Mouse (Mus musculus): Measurements from ENCODE around the gene Sema4d.

Gene Sema4d

DNA sequence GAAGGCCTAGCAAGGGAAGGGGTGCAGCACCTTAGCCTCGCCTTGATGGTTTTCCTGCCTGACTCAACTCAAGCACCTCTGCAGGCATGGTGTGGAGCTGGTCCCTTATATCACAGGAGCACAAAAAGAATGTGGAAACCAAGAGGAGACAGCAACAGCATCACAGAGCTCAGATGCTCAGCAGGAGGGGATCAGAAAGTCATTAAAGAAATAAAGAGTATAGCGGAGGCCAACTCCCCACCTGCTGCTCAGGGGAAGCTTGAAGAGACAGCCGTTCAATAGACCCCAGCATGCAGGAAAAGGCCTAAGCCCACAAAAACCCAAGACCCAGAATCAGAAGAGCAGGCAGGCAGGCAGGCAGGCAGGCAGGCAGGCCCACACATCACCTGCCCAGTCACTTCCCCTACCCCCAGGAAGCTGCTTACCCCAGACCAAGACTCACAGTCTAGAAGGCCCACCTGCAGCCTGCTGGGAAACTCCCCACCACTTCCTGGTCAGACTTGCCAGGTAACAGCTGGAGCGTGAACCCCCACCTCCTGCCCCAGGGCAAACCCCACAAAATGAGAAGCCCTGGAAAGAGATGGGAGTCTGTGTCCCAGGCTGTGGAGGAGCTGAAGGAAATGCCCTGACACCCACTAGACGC, 39.6 kb downstream of the Sema4d start:
- no peak for DNase-seq (ENCODE audit: low read depth)

DNA sequence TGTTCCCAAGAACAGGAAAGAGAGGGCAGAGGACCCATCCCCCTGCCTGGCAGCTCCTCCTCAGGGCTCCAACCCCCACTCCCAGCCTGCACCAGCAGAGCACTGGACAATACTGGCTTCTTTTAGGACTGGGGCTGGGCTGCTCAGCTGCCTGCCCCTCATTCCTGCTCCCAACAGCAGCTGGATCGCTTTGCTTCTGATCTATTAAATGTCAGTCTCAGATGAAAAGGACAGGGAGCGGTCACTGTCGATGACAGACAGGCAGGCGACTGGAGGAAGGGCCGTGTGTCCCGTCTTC, 40.4 kb downstream of the Sema4d start:
- no peak for DNase-seq (ENCODE audit: low read depth)

DNA sequence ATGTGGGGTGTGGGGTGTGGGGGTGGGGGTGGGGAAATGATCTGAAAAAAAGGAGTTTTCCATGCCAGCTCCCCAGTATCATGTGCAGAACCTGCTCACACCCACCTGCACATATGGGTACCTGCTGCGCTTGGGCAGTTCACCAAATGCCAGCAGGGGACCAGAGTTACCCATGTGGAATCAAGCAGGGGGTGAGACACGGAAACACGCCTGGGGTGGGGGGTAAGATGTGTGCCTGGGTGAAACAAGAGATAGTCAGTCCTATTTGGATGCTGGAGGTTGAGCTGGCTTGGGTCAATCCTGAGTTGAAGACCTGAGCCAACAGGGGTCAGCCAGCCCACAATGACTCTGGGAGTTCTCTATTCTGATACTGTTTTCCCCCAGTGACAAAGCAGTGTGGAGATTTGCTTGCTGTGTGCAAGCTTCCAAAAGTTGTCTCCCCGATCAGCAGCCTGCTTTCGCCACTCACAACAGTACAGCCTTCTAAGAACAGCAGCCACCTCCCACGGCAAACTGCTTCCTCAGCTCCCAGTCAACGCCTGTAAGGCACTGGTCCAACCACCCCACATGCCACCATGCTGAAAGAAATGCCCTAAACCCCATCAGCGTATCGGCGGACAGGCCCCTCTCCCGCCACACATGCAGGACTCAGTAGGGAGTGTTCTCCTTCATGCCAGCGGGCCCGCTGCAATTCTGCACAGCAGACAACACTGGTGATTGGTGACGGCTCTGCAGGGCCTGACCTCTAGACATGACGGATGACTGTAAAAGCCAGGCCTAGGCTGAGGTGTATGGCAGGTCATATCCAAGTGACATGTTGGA, 41.0 kb downstream of the Sema4d start:
- no peak for DNase-seq (ENCODE audit: low read depth)

DNA sequence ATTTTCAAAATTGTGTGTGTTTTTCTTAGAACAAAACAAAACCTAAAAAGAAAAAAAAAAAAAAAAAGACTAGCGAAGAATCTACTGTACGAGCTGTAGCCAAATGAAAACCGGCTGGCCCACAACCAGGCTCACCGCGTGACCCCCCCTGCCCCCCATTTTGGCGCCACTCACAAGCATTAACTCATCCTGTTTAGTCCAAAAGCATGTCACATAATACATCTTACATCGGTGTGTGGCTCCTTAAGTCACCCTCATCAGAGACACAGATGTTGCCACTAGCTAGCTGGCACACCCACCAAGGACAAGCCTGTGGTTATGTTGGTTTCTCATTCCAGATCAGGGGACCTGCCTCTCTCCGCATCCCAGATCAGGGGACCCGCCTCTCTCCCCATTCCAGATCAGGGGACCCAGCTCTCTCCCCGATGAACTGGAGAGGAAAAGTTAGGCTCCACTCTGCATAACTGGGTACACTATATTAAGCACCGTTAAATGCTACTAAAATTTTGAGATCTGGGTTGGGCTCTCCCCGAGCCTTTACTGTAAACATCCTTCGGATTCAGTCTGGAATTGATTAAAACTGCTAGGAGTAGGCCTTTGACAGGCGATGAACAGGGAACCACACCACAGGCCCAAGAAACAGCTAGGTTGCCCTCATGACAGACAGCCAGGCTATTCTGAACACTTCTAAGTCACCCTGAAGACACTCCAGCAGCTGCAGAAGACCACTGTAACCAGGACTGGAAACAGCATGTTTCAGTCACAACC, 43.8 kb downstream of the Sema4d start:
- DNase-seq (ENCODE audit: low read depth), result no peak

DNA sequence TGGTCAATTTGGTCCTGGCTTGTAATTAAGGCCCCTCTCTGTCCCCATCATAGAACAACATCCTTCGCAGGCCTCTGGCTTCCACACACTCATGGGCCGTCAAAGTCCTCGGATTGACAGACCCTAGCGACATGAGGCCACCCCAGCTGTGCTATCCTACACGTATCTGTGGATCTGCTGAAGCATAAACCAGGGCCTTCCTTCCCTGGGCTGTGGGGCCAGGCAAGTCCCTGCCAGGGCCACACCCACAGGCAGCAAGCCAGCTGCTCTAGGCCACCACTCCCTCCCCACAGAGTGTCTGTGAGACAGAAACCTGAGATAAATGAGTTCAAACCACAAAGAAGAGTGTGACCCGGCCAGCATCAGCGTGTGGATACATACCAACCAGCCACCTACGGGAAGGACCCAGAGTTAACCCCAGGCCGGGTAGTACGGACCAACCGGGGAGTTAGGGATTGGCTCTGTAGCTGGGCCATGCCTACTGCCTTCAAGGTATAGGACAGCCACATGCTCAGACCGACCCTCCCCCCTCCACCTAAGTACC, 45.5 kb downstream of the Sema4d start:
- DNase-seq (ENCODE audit: low read depth), result no peak

DNA sequence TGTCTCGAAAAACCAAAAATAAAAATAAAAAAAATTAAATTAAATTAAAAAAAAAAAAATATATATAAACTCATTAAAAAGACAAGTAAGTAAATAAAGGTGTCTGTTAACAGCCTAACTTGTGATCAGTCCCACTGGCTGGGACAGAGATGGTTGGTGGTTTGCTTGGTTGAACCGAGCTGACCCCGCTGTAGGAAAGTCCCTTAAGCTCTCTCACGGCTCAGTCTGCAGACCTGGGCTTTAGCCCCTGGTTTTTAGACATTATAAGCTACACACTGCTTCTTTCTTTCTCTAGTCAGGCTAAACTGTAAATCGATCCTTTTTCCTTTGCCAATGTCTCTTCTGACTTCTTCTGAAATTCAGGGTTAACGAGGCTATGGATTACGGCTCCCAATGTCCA, 46.5 kb downstream of the Sema4d start:
- no peak for DNase-seq (ENCODE audit: low read depth)

DNA sequence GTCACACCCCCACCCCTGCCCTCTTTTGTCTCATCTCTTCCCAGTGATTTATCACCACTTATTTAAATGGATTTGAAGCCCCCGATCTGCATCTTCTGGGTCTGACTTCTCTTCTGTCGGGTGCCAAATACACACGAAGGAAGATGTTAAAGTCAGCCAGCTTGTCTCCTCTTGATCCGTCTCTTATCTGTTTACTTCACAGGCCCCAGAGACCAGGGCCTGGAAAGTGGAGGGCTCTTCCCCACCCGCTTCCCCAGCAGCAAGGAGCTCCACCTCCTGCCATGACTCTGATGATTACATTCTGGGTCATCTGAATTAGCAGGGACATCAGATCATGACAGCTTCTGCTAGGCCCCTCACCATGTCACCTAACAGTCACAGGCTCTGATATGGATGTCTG, 47.7 kb downstream of the Sema4d start:
- DNase-seq (ENCODE audit: low read depth), result no peak

DNA sequence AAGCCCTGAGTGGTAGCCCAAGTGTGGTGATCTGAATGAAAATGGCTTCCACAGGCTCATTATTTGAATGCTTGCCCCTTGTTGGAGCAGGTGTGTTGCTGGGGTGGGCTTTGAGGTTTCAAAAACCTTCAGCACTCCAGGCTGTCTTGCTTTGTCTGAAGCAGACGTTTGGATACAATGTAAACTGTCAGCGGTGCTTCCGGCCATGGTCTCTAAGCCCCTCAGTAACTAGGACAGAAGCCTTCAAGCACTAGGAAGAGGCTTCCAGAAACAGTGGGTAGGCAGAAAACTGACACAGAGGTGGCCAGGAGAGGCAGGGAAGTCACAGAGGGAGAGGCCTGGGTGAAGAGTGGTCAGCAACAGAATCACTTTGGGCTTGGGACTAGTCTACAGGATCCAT, 49.7 kb downstream of the Sema4d start:
- no peak for DNase-seq (ENCODE audit: low read depth)

DNA sequence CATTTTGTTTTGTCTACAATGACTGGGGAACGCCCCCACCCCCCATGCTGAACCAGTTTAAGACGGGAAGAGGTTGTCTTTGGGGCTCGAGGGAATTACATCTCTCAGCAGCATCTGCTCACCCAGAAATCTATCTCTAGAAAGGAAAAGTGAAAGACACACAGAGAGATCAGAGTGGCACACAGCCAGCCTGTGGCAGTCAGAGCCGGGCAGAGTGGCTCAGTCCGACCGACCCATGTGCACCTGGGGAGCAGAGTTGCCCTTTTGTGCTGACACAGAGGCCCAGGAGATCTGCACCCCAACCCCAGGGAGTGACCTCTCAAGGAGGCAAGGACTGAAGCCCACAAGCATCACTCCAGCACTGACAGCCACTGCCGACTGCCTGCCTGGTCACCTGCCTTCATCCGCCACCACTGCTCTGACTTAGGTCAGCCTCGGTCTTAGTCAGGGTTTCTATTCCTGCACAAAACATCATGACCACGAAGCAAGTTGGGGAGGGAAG, 50.9 kb downstream of the Sema4d start:
- no peak for DNase-seq (ENCODE audit: low read depth)

DNA sequence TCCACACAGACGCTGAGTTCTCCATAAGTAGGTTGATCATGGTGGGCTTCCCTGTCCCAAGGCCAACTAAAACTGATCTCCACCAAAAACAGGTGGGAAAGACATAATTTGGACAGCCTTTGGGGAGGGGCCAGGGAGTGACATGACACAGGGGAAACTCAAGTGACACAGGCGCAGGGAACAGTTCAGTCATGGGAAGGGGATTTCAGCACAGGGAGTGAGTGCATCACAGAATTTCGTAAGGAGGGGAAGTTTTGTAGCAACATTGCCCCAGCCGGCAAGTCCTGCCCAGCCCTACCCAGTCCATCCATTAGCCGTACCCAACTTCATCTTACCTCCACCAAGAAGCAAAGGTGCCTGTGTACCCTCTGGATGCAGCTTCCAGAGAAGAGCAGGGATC, 52.8 kb downstream of the Sema4d start:
- no peak for DNase-seq (ENCODE audit: low read depth)

DNA sequence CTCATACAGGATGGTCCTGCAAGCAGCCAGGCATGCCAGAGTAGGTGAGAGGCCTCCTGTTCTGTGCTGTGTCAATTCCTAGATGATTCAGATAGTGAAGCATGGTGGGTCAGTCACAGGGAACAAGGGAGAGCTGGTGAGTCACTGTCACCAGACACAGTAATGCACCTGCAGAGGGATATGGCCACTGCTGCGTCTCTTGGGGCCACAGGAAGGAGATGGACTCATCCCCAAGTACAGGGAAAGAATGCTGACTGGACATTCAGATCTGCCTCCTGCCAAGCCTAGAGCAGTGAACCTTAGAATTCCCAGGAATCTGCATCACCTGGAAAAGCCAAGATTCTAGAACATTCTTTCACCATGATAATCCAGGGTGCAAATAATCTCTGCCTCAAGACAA, 53.8 kb downstream of the Sema4d start:
- DNase-seq (ENCODE audit: low read depth), result no peak

DNA sequence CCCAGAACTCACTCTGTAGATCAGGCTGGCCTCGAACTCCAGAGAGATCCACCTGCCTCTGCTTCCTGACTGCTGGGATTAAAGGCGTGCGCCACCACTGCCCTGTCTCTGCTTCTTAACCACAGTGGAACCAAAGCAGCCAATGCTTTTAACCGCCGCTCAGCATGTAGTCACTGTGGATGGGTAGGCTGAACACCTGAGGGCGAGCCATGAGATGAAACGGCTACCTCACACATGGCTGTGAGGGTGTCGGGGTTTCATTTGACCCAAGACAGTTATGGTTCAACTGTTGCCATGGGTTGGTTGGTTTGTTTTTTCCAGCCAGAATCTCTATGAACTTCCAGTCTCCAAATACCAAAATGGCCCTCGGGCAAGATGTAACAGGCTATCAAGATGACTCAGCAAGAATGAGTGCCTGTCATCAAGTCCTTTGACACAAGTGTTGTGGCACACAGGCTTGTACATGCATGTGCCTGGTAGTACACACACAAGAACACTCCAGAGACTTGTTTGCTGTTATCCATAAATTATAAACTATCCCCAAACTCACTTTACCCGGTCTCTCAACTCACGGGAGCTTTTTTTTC, 54.9 kb downstream of the Sema4d start:
- DNase-seq (ENCODE audit: low read depth), result no peak

DNA sequence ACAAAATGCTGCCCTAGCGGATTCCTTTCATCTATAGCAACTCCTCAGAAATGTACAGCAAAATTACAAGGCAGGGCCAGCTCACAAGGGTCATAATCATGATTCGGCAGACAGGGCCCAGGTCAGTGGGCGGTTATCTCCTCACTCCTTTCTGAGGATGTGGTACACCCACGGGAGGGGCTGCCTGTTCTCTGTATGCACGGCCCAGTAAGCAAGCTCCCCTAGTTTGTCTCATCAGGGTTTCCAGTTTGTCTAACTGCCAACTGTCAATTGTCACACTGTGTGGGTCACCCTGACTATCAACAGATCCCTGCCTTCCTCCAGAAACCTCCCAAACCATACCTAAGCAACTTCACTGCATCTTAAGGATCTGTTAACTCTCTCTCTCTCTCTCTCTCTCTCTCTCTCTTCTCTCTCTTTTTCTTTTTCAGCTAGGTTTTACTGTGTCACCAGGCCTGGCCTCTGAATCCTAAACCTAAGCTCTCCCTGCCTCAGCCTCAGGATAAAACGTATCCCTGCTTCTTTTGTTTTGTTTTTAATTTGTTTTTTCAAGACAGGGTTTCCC, 55.5 kb downstream of the Sema4d start:
- DNase-seq (ENCODE audit: low read depth), result no peak

DNA sequence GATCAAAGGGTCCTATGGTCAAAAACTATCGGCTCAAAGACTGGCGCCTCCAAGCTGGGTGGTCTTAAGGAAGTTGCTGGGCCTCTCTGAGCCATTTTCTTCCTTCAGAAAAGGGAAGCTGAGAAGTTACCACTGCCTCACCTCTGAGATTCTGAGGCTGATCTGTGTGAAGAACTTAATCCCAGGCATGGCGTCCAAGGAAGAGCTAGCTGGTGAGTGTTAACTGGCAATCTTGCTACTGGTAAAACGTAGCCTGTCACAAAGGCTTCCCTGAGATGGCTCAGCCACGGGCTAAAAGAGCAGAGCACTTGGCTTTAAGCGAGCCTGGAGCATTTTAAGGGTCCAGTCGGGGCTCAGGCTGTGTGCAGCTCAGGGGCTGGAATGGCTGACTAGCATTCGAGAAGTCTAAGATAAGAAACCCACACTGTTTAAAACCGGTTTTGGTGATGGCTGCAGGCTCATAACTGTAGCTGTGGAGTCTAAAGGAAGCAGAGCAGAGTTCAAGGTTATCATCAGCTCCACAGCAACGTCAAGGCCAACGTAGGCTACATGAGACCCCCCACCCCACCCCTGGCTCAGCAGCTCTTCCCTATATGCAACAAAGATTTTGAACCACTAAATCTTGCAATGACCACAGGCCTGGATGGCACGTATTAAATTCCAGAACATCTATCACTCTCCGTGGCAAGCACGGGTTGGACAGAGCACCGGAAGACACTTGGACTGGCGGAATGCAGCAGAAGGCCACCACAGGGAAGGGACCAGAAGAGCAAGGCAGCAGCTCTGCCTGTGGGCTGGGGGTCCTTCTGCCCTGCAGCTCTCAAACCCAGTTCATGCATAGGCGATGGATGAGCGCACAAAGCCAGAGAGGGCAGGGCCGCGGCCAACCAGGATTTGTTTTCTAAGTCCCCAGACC, 56.3 kb downstream of the Sema4d start:
- no peak for DNase-seq (ENCODE audit: low read depth)

DNA sequence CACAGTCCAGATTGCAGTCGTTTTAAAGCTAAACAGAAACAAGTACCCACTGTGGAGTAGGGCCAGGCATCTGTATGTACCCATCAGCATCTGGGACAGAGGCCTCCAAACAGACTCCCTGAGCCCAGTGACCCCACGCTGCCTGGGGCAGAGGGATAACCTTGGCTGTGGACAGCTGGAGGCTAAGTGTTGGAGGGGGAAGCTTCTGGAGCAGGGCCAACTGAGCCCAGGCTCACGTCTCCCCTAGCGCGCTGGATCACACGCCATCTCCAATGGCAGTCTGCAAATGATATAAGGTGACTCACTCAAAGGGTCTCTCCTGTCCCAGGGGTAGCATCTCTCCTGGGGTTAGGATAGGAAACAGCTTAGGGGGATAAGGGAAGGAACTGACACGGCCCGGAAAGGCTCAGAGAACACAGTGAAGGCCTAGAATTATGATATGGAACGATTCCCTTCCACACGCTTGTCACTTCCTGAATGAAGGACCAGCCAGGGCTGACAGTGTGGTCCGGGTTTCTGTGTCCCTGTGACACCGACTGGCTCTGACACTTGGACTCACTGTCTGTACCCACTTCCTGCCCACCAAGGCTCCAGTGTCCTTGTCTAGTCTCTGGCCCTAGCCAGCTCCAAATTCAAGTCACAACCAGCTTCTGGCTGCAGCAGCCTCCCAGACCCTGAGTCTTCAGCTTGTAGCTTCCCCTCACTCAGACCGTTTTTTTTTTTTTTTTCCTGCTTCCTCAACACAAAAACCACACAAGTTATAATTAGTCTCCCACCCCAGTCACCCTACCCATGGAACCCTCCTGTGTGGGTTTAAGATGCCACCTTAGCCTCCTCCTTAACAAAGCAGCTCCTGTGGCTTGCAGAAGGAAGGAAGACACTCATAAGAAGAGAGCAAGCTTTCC, 57.3 kb downstream of the Sema4d start:
- no peak for DNase-seq (ENCODE audit: low read depth)

DNA sequence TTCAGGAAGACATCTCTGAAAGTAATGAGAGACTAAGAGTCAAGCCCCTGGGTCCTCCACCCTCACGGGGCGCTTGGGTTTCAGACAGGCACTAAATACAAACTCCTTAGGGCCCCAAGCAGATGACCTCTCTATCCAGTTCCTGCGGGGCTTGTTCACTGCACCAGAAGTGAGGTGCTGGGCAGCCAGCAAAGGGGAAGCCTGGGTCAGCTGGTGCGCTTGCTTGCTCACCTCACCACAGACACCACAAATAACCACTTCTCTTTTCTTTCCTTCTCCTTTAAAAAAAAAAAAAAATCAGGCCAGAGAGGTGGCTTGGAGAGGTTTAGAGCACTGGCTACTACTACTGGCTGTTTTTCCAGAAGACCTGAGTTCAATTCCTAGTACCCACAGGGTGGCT, 59.0 kb downstream of the Sema4d start:
- no peak for DNase-seq (ENCODE audit: low read depth)

DNA sequence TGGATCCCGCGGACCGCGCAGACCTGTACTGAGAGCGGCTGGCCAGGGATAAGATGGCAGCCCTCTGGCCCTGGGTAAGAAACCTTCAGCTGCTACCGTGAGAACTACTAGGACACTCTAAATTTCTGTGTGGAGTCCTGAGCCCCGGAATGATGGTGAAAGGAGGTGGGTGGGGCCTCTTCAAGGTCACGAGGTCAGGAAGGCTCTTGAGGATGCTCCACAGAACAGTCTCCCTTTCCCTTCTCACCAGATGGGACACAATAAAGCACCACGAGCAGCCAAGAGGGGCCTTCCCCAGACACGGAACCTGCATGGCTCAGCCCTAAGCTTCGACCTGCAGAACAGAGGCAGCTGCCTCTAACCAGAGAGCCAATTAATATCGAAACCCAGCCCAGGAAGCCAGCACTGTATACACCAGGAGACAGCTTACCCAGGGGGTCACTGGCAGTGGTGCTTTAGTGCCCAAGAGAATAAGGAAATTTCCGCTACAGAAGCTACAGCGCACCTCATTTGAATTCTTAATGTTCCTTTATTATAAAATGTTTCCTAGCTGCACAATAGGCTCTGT, 61.4 kb downstream of the Sema4d start:
- no peak for DNase-seq (ENCODE audit: low read depth)

DNA sequence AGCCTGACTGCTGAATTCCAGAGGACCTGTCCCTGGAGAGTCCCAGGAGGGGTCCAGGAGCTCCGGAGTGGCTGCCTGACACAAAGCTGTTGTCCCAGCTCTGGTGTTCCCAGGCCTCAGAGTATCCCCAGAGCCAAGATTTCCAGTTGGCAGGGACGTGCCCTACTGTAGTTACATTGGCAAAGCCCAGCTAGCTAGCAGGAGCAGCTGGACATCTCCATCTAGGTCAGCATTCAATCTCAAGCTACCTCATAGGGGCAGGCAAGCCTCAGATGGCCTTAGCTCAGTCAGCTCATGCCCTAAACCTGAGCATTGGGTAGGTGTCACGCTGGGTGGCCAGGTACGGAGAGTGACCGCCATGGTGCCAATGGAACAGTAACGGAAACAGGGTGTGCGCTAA, 62.1 kb downstream of the Sema4d start:
- no peak for DNase-seq (ENCODE audit: low read depth)

DNA sequence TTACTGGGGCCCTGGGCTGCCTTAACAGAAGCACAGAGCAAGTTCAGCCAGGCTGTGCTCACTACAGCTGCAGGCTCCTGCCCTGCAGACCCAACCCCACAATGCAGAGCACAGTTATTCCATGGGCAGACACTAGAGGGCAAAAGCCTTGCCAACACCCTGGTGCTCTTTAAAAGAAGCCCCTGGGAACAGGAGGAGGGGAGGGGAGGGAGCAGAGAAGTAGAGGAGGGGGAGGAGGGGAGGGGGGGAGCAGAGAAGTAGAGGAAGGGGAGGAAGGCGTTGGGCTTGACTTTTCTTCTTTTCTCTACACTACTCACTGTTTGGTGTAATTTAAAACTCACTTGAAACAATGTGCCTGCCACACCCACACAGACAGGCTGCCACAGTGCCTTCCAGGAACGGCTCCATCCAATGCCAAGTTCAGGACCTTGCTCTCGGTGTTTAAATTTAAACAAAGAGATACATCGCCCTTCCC, 63.6 kb downstream of the Sema4d start:
- DNase-seq (ENCODE audit: low read depth), result no peak

All from fibroblast of lung, adult 2 months (primary cell).